Mouse (Mus musculus) lung, postnatal 0 days (tissue): ENCODE measurements at regions not wholly inside any gene's neighbourhood (a gene's known extent, or its start where the extent isn't known, plus 50 kb on each side); places are given as distances from the start of the nearest gene placed in this dataset.

ENCODE experiments used
- CTCF ChIP-seq: IDR thresholded peaks from 2 replicates; pipeline ENCODE4 v1.5.1; 2016; ENCODE audit warnings: antibody characterized with exemption, mild to moderate bottlenecking
- EP300 ChIP-seq: IDR thresholded peaks from 2 replicates; pipeline ENCODE4 v1.6.1; 2016; ENCODE audit warnings: antibody characterized with exemption, mild to moderate bottlenecking, control low read depth

DNA sequence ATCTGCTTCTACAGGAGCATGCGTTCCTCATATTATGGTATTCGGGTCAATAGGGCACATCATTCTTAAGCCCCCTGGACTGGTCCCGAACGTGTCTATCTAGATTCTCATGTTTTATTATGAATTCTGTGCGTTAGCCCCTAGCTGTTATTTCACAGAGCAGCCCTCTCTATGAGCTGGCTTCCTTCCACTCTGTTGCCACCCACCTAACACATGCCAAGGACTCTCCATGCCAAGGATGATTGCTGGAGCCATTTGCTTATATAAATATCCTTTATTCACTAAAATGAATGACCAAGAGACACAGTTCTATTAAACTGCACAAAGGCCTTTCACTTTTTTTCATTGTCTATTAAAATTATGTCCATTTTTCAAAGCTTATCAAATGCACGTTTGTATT, 162.1 kb upstream of the Esrrg start:
- TF ChIP-seq CTCF (no peak), EP300 (no peak)
